ENCODE assay signal across 10 mouse cellular contexts in the genomic region with DNA sequence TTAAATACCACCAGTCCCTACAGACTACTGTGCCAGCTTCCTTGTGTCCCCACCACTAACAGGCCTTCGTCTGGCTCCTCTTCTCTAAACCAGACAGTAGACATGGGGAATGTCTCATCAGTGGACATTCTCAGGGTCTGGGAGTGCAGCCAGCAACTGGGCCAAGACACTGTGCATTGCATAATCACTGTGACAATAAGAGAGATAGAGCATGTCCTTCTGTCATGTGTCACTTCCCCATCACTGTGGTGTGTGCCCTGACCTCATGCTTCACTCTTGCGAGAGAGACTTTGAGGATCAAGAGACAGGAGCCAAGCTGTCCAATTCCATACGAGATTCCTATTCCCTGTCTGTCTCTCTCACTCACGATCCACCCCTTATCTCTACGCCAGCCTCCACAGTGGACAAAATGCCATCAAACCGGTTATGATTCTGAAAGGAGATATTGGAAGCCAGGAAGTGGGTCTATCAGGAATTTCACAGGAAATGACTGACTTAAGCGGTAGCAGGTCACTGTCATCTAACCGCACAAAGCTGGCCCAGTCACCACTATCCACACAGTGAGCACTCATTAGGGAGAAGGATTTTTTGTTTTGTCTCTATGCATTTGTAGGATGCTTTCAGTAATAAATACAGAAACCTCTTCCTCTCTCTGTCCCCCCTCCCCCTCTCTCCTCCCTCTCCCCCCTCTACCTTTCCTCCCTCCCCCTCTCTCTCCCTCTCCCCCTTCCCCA.
DNase-seq lines count a peak whose midpoint lies in the region; ATAC-seq and TF ChIP-seq lines count a peak whose summit lies in the region.
"Had no signal": no experiment of that assay in that cellular context is flagged by ENCODE, and none has a peak within 500 bp of the region (broad histone marks: within the 10 kb centered on the region; RNA-seq: fewer than 3 reads in every experiment).

No protein-coding gene starts in this region.

- no peak; the same call in 1 of the 2 replicates for ATAC-seq in heart, embryonic 12.5 days (ENCODE audit: insufficient number of reproducible peaks, low FRiP score)
- peak; percentile 42 for ATAC-seq in heart, postnatal 0 days (ENCODE audit: insufficient read depth, low read depth)

- H3K4me1 ChIP-seq in heart, embryonic 12.5 days (replicated peaks) = peaks cover 24% of the 10 kb centered on the region
- H3K4me1 ChIP-seq in MEL (ENCODE audit: control insufficient read depth in 1 of 2, insufficient read depth in 2 of 2, low read length in 2 of 2) = peaks cover 5 to 24% of the 10 kb centered on the region in 2 experiments; a peak in 3 of 4 replicates
- peaks cover 33% of the 10 kb centered on the region for H3K4me1 ChIP-seq in heart, postnatal 0 days (ENCODE audit: control insufficient read depth, insufficient read depth)
- peaks cover 28% of the 10 kb centered on the region for H3K4me1 ChIP-seq in forebrain, embryonic 10.5 days

- H3K4me2 ChIP-seq in heart, embryonic 12.5 days = no peak overlapping the region
- no peak overlapping the region for H3K4me2 ChIP-seq in heart, postnatal 0 days (ENCODE audit: low read depth, low read length)

- H3K79me2 ChIP-seq in MEL (ENCODE audit: control insufficient read depth, insufficient read depth, low read length, poor library complexity) = no peaks in the 10 kb centered on the region

- peak; percentile 56 for DNase-seq in heart, adult 9 months (ENCODE audit: low spot score in 2 of 2)
- DNase-seq in MEL (ENCODE audit: low read depth, low spot score) = peak; percentile 39
- DNase-seq in heart, postnatal 0 days (ENCODE audit: low spot score) = no peak
- DNase-seq in lung, postnatal 10 days = peak; percentile 87
- no peak for DNase-seq in thymus, adult 18-20 months
- no peak for DNase-seq in ovary, adult 18-20 months (ENCODE audit: low spot score)
- DNase-seq in forebrain, embryonic 10.5 days (ENCODE audit: extremely low spot score, low spot score) = no peak

- TF ChIP-seq RAD21 in MEL (IDR thresholded peaks at IDR 0.05; ENCODE audit: low read depth, low read length) = no peak

- no peak overlapping the region for H3K27ac ChIP-seq in heart, embryonic 12.5 days (ENCODE audit: poor library complexity, severe bottlenecking)
- no peak overlapping the region for H3K27ac ChIP-seq in MEL (ENCODE audit: control insufficient read depth, low read depth, low read length)
- H3K27ac ChIP-seq in heart, postnatal 0 days (ENCODE audit: low read depth) = peak overlapping the region; percentile 38; the same call in 1 of the 2 replicates
- H3K27ac ChIP-seq in forebrain, embryonic 10.5 days = no peak overlapping the region

- H3K4me3 ChIP-seq in heart, embryonic 12.5 days = no peak overlapping the region
- no peak overlapping the region for H3K4me3 ChIP-seq in MEL (ENCODE audit: control insufficient read depth in 1 of 2, insufficient read depth in 1 of 2, low read depth in 2 of 2, low read length in 2 of 2)
- no peak overlapping the region for H3K4me3 ChIP-seq in heart, postnatal 0 days (ENCODE audit: low read depth, low read length)
- no peak overlapping the region for H3K4me3 ChIP-seq in forebrain, embryonic 10.5 days
- H3K4me3 ChIP-seq: erythroblast, embryonic 14.5 days had no signal

- H3K36me3 ChIP-seq in heart, embryonic 12.5 days = no peaks in the 10 kb centered on the region
- H3K36me3 ChIP-seq in MEL (ENCODE audit: control insufficient read depth in 1 of 2, insufficient read depth in 2 of 2, low read length in 2 of 2) = peaks cover 0 to 16% of the 10 kb centered on the region in 2 experiments; a peak in 2 of 4 replicates
- no peaks in the 10 kb centered on the region for H3K36me3 ChIP-seq in heart, postnatal 0 days (replicated peaks; ENCODE audit: control insufficient read depth, insufficient read depth, low read length)
- H3K36me3 ChIP-seq in forebrain, embryonic 10.5 days (replicated peaks) = no peaks in the 10 kb centered on the region
- H3K36me3 ChIP-seq: G1E had no signal

- TF ChIP-seq POLR2A in MEL (IDR thresholded peaks at IDR 0.05; ENCODE audit: control insufficient read depth in 1 of 2, insufficient read depth in 1 of 2, low read depth in 1 of 2, low read length in 2 of 2, poor library complexity in 1 of 2) = no peak

- peaks cover 16% of the 10 kb centered on the region for H3K27me3 ChIP-seq in heart, embryonic 12.5 days (replicated peaks)
- peaks cover 0 to 2% of the 10 kb centered on the region in 2 experiments; a peak in 2 of 4 replicates for H3K27me3 ChIP-seq in MEL (ENCODE audit: control insufficient read depth in 1 of 2, insufficient read depth in 2 of 2, low read length in 2 of 2)
- H3K27me3 ChIP-seq in heart, postnatal 0 days (ENCODE audit: control insufficient read depth, insufficient read depth, low read length) = no peaks in the 10 kb centered on the region
- H3K27me3 ChIP-seq in forebrain, embryonic 10.5 days (ENCODE audit: poor library complexity, severe bottlenecking) = peaks cover 55% of the 10 kb centered on the region

- WGBS in heart, embryonic 12.5 days = 35% methylated on average over 8 of the region's 8 CpGs
- 39% methylated on average over 8 of the region's 8 CpGs for WGBS in heart, postnatal 0 days
- 80% methylated on average over 8 of the region's 8 CpGs for WGBS in forebrain, embryonic 10.5 days

- H3K9me3 ChIP-seq in heart, embryonic 12.5 days (replicated peaks) = no peaks in the 10 kb centered on the region
- no peaks in the 10 kb centered on the region for H3K9me3 ChIP-seq in MEL (replicated peaks; ENCODE audit: insufficient read depth, low read length)
- no peaks in the 10 kb centered on the region for H3K9me3 ChIP-seq in heart, postnatal 0 days (replicated peaks; ENCODE audit: control insufficient read depth, low read length)
- no peaks in the 10 kb centered on the region for H3K9me3 ChIP-seq in forebrain, embryonic 10.5 days
- H3K9me3 ChIP-seq: G1E had no signal

- TF ChIP-seq CTCF in MEL (IDR thresholded peaks at IDR 0.05 in 2 of 3, conservative IDR thresholded peaks at IDR 0.05 in 1 of 3; ENCODE audit: control insufficient read depth in 1 of 3, insufficient read depth in 1 of 3, low read depth in 2 of 3, low read length in 3 of 3, poor library complexity in 1 of 3, severe bottlenecking in 1 of 3) = no peak
- TF ChIP-seq CTCF in heart, postnatal 0 days (IDR thresholded peaks at IDR 0.05; ENCODE audit: low read depth) = no peak

- H3K9ac ChIP-seq in heart, embryonic 12.5 days = no peak overlapping the region
- no peak overlapping the region for H3K9ac ChIP-seq in MEL (ENCODE audit: control insufficient read depth, low read depth, low read length, poor library complexity, severe bottlenecking)
- H3K9ac ChIP-seq in heart, postnatal 0 days (replicated peaks; ENCODE audit: low read depth, low read length) = no peak overlapping the region

- TF ChIP-seq EP300 in MEL (IDR thresholded peaks at IDR 0.05; ENCODE audit: low read depth in 1 of 2, low read length in 2 of 2) = no peak; a peak in 1 of 4 replicates
- TF ChIP-seq EP300 in heart, postnatal 0 days (IDR thresholded peaks at IDR 0.05; ENCODE audit: low read depth) = no peak

TF ChIP-seq in MEL, 35 proteins besides CTCF, POLR2A, EP300 and RAD21:
- TF ChIP-seq USF1 (IDR thresholded peaks at IDR 0.05; ENCODE audit: low read depth, low read length) = no peak
- peak; percentile 60; the same call in 1 of the 2 replicates for TF ChIP-seq MAX (IDR thresholded peaks at IDR 0.05; ENCODE audit: low read length)

Comparison
In these comparisons a context has a peak if more than half of its experiments do, and no peak if none do; other contexts are left out.
1. DNase-seq: peak in heart, adult 9 months (2 of 2), MEL (single experiment) and lung, postnatal 10 days (single experiment); none in heart, postnatal 0 days (single experiment), thymus, adult 18-20 months (0 of 2), ovary, adult 18-20 months (single experiment) and forebrain, embryonic 10.5 days (single experiment).